Mouse (Mus musculus) midbrain, embryonic 14.5 days (tissue): Measurements from ENCODE around the gene Als2cl. TPM values are rescaled to one million over a fixed set of nuclear protein-coding genes. Genes with fewer than 3 reads are reported as not detected.
A peak's percentile ranks its signal among the peaks of the same experiment; 100 is the strongest.

ENCODE experiments used
- ATAC-seq: fragments of 200-750 bp; cut with Nextera tagmentation; 2 replicates; pipeline ENCODE4 v1.8.0; 2017; ENCODE audit warnings: moderate number of reproducible peaks, moderate library complexity; ENCODE audit not compliant: low FRiP score, low TSS enrichment
- DNase-seq: peaks from one replicate; pipeline ENCODE4 v3.0.0-alpha.2; 2015
- H3K27ac ChIP-seq: fragments of 300-500 bp; sonication (generic); replicated peaks from 2 replicates; pipeline ENCODE4 v1.5.1; 2014; ENCODE audit warnings: mild to moderate bottlenecking, low read depth, low read length, moderate library complexity
- H3K27me3 ChIP-seq: fragments of 300-500 bp; sonication (generic); 2 replicates; pipeline ENCODE4 v1.6.1; 2014; ENCODE audit warnings: low read length, control low read depth, mixed read lengths; ENCODE audit not compliant: control insufficient read depth, insufficient read depth
- H3K36me3 ChIP-seq: fragments of 300-500 bp; sonication (generic); 2 replicates; pipeline ENCODE4 v1.6.1; 2014; ENCODE audit warnings: low read length, control low read depth; ENCODE audit not compliant: control insufficient read depth, insufficient read depth
- H3K4me1 ChIP-seq: fragments of 300-500 bp; sonication (generic); 2 replicates; pipeline ENCODE4 v1.6.1; 2014; ENCODE audit warnings: mild to moderate bottlenecking, antibody characterized with exemption, low read length, control low read depth; ENCODE audit not compliant: control insufficient read depth, insufficient read depth
- H3K4me2 ChIP-seq: fragments of 300-500 bp; sonication (generic); 2 replicates; pipeline ENCODE4 v1.6.1; 2014; ENCODE audit warnings: mild to moderate bottlenecking, low read length, moderate library complexity
- H3K4me3 ChIP-seq: fragments of 300-500 bp; sonication (generic); replicated peaks from 2 replicates; pipeline ENCODE4 v1.5.1; 2014; ENCODE audit warnings: low read depth, low read length
- H3K9ac ChIP-seq: fragments of 300-500 bp; sonication (generic); replicated peaks from 2 replicates; pipeline ENCODE4 v1.6.1; 2014; ENCODE audit warnings: mild to moderate bottlenecking, low read length, moderate library complexity
- H3K9me3 ChIP-seq: fragments of 300-500 bp; sonication (generic); 2 replicates; pipeline ENCODE4 v1.6.1; 2016; ENCODE audit warnings: low read length, control low read depth, mixed read lengths; ENCODE audit not compliant: control insufficient read depth
- WGBS: fragments of 180-500 bp; shearing (Covaris S2); extraction: QIAGEN DNeasy Blood & Tissue Kit; methylation state at CpG from one replicate; pipeline ENCODE4 v1.1.7; 2014; 5-methylcytosine and 5-hydroxymethylcytosine counted together
- polyA plus RNA-seq: library from polyadenylated mRNA; unstranded; fragments of >200 nt; fragmentation: Nextera tagmentation; extraction: Ambion mirVana; gene quantifications from 2 replicates; pipeline ENCODE4 v1.2.1, GENCODE M21; 2014

The Als2cl gene
- polyA plus RNA-seq, 1 experiment from 2014 or later: 0.72 TPM

GRCm38 (mm10) chr9:110855903-110856302 is 23.8 kb upstream of the Als2cl start:
- no peaks in the 10 kb centered on the region for H3K9me3 ChIP-seq

GRCm38 (mm10) chr9:110856920-110857319 is 22.8 kb upstream of the Als2cl start:
- ATAC-seq (no peak), DNase-seq (no peak)
- Histone ChIP-seq H3K27ac (no peak overlapping the region), H3K4me3 (no peak overlapping the region), H3K4me1 (no peaks in the 10 kb centered on the region), H3K36me3 (no peaks in the 10 kb centered on the region), H3K4me2 (no peak overlapping the region), H3K27me3 (peaks cover 5% of the 10 kb centered on the region; the same call in 1 of the 2 replicates), H3K9me3 (no peaks in the 10 kb centered on the region), H3K9ac (no peak overlapping the region)
- WGBS: 69% methylated on average over 4 of the region's 4 CpGs

More at GRCm38 (mm10) chr9:110855903-110856302, 23.8 kb upstream of the Als2cl start:
- Histone ChIP-seq H3K4me1 (no peaks in the 10 kb centered on the region), H3K27me3 (peaks cover 5% of the 10 kb centered on the region; the same call in 1 of the 2 replicates), H3K4me3 (no peak overlapping the region), H3K9ac (no peak overlapping the region), H3K27ac (no peak overlapping the region), H3K4me2 (no peak overlapping the region), H3K36me3 (no peaks in the 10 kb centered on the region)
- WGBS: 77% methylated on average over 7 of the region's 7 CpGs
- DNase-seq (no peak), ATAC-seq (no peak)

- peak; percentile 31 for DNase-seq
- Histone ChIP-seq H3K4me1 (no peaks in the 10 kb centered on the region), H3K36me3 (no peaks in the 10 kb centered on the region), H3K27ac (no peak within 1 kb of the TSS), H3K9me3 (no peaks in the 10 kb centered on the region), H3K27me3 (peaks cover 5% of the 10 kb centered on the region; the same call in 1 of the 2 replicates), H3K9ac (no peak within 1 kb of the TSS), H3K4me3 (peak within 1 kb of the TSS; percentile 18), H3K4me2 (peak within 1 kb of the TSS; percentile 47)
- 7% methylated on average over 50 of the region's 50 CpGs for WGBS
- ATAC-seq: no peak
Observed at GRCm38 (mm10) chr9:110857781-110858472, 21.7 kb upstream of the Als2cl start, which contains the start of gene Prss50. TSS of gene Prss50 (plus strand) at chr9:110857967.

GRCm38 (mm10) chr9:110858523-110858922 is 21.1 kb upstream of the Als2cl start:
- no peak overlapping the region for H3K27ac ChIP-seq
- no peaks in the 10 kb centered on the region for H3K4me1 ChIP-seq
- H3K9ac ChIP-seq: no peak overlapping the region
- DNase-seq (no peak), ATAC-seq (no peak)
- WGBS: 63% methylated on average over 5 of the region's 5 CpGs
- H3K27me3 ChIP-seq: peaks cover 5% of the 10 kb centered on the region; the same call in 1 of the 2 replicates
- no peaks in the 10 kb centered on the region for H3K36me3 ChIP-seq
- no peak overlapping the region for H3K4me3 ChIP-seq
- no peaks in the 10 kb centered on the region for H3K9me3 ChIP-seq
- no peak overlapping the region for H3K4me2 ChIP-seq

- Histone ChIP-seq H3K9me3 (no peaks in the 10 kb centered on the region), H3K27ac (no peak overlapping the region), H3K36me3 (no peaks in the 10 kb centered on the region), H3K9ac (no peak overlapping the region), H3K4me1 (no peaks in the 10 kb centered on the region), H3K27me3 (peaks cover 5% of the 10 kb centered on the region; the same call in 1 of the 2 replicates), H3K4me3 (no peak overlapping the region), H3K4me2 (no peak overlapping the region)
- ATAC-seq (no peak), DNase-seq (no peak)
- 93% methylated on average over 5 of the region's 5 CpGs for WGBS
Observed at GRCm38 (mm10) chr9:110858967-110859596, 20.6 kb upstream of the Als2cl start.

GRCm38 (mm10) chr9:110871030-110871429 is 8.6 kb upstream of the Als2cl start:
- Histone ChIP-seq H3K36me3 (no peaks in the 10 kb centered on the region), H3K9ac (no peak overlapping the region), H3K9me3 (no peaks in the 10 kb centered on the region), H3K4me1 (peaks cover 21% of the 10 kb centered on the region), H3K4me2 (no peak overlapping the region), H3K4me3 (no peak overlapping the region), H3K27me3 (peaks cover 5% of the 10 kb centered on the region; the same call in 1 of the 2 replicates), H3K27ac (no peak overlapping the region)
- WGBS: 20% methylated on average over 7 of the region's 7 CpGs
- DNase-seq (peak; percentile 71), ATAC-seq (no peak)

GRCm38 (mm10) chr9:110873681-110874659 is 5.7 kb upstream of the Als2cl start:
- Histone ChIP-seq H3K27me3 (peaks cover 5% of the 10 kb centered on the region), H3K4me3 (peak overlapping the region; percentile 24), H3K9me3 (no peaks in the 10 kb centered on the region), H3K27ac (0 out of 2 replicates have a peak overlapping the region, but pooled peaks have one; percentile 41), H3K36me3 (no peaks in the 10 kb centered on the region), H3K4me2 (peak overlapping the region; percentile 57), H3K9ac (peak overlapping the region; percentile 45), H3K4me1 (peaks cover 21% of the 10 kb centered on the region)
- ATAC-seq: peak; percentile 56; the same call in 1 of the 2 replicates
- DNase-seq: peak; percentile 83
- 5% methylated on average over 40 of the region's 40 CpGs for WGBS

GRCm38 (mm10) chr9:110874660-110875191 is 4.9 kb upstream of the Als2cl start:
- 7% methylated on average over 3 of the region's 3 CpGs for WGBS
- ATAC-seq (peak; percentile 46), DNase-seq (no peak)
- Histone ChIP-seq H3K4me1 (peaks cover 21% of the 10 kb centered on the region), H3K4me2 (peak overlapping the region; percentile 57; the same call in 1 of the 2 replicates), H3K9me3 (no peaks in the 10 kb centered on the region), H3K27ac (peak overlapping the region; percentile 41; the same call in 1 of the 2 replicates), H3K27me3 (peaks cover 13% of the 10 kb centered on the region), H3K4me3 (no peak overlapping the region), H3K9ac (no peak overlapping the region), H3K36me3 (no peaks in the 10 kb centered on the region)
